ENCODE assay signal across 8 mouse cellular contexts in genomic region chr14:27428573-27428972, GRCm38 (mm10). TPM values are rescaled to one million over a fixed set of nuclear protein-coding genes. Genes with fewer than 3 reads are reported as not detected.
A peak's percentile ranks its signal among the peaks of the same experiment; 100 is the strongest.
DNase-seq lines count a peak whose midpoint lies in the region; ATAC-seq and TF ChIP-seq lines count a peak whose summit lies in the region.

Gene Fam208a, plus strand, starts transcription at chr14:27428834.

- WGBS in embryonic facial prominence, embryonic 10.5 days: 2% methylated on average over 43 of the region's 43 CpGs
- WGBS in intestine, postnatal 0 days: 2% methylated on average over 43 of the region's 43 CpGs
- WGBS in midbrain, embryonic 10.5 days: 2% methylated on average over 43 of the region's 43 CpGs

- DNase-seq in adrenal gland, postnatal 14 days: peak; percentile 96
- DNase-seq in embryonic facial prominence, embryonic 10.5 days (ENCODE audit: low spot score): peak; percentile 94
- peak; percentile 92 for DNase-seq in left cerebral cortex, postnatal 36 days (ENCODE audit: low spot score in 2 of 2)
- DNase-seq in midbrain, embryonic 10.5 days (ENCODE audit: low spot score): peak; percentile 92
- peak; percentile 90 for DNase-seq in right cerebral cortex, postnatal 36 days (ENCODE audit: low spot score in 2 of 2)
- peak; percentile 93 for DNase-seq in yolk sac, embryonic 10.5 days (ENCODE audit: low spot score)

- peak within 1 kb of the TSS; percentile 99 for H3K27ac ChIP-seq in embryonic facial prominence, embryonic 10.5 days (replicated peaks)
- H3K27ac ChIP-seq in intestine, postnatal 0 days (ENCODE audit: low read depth, low read length): peak within 1 kb of the TSS; percentile 100
- peak within 1 kb of the TSS; percentile 97 for H3K27ac ChIP-seq in midbrain, embryonic 10.5 days (replicated peaks)

- peaks cover 10% of the 10 kb centered on the region for H3K4me1 ChIP-seq in embryonic facial prominence, embryonic 10.5 days
- H3K4me1 ChIP-seq in intestine, postnatal 0 days (replicated peaks; ENCODE audit: control insufficient read depth, insufficient read depth, low read length): no peaks in the 10 kb centered on the region
- peaks cover 22% of the 10 kb centered on the region for H3K4me1 ChIP-seq in midbrain, embryonic 10.5 days

- peak; percentile 92 for ATAC-seq in granulocyte monocyte progenitor cell, adult 5-6 weeks (replicated peaks; ENCODE audit: poor library complexity, severe bottlenecking)
- peak; percentile 96 for ATAC-seq in intestine, postnatal 0 days

- peaks cover 35% of the 10 kb centered on the region for H3K36me3 ChIP-seq in embryonic facial prominence, embryonic 10.5 days (replicated peaks)
- H3K36me3 ChIP-seq in intestine, postnatal 0 days (ENCODE audit: control insufficient read depth, insufficient read depth): 0 out of 2 replicates have a peak, but pooled peaks cover 4% of the 10 kb centered on the region
- H3K36me3 ChIP-seq in midbrain, embryonic 10.5 days: peaks cover 34% of the 10 kb centered on the region

- peaks cover 13% of the 10 kb centered on the region for H3K27me3 ChIP-seq in embryonic facial prominence, embryonic 10.5 days (replicated peaks; ENCODE audit: low read depth, poor library complexity, severe bottlenecking)
- H3K27me3 ChIP-seq in intestine, postnatal 0 days (replicated peaks; ENCODE audit: control insufficient read depth, insufficient read depth, low read length): no peaks in the 10 kb centered on the region
- H3K27me3 ChIP-seq in midbrain, embryonic 10.5 days (ENCODE audit: low read depth, poor library complexity, severe bottlenecking): peaks cover 19% of the 10 kb centered on the region

- H3K4me2 ChIP-seq in intestine, postnatal 0 days (replicated peaks; ENCODE audit: low read depth): peak within 1 kb of the TSS; percentile 91

- intact Hi-C loops in left cerebral cortex, postnatal 36 days (cut with DNase I): loop anchor here (10.0 kb wide), 1 partner anchor 454 kb away; the partner anchor contains the start of gene Appl1

- peak within 1 kb of the TSS; percentile 92 for H3K9ac ChIP-seq in intestine, postnatal 0 days (ENCODE audit: low read depth, low read length)

- peaks cover 17% of the 10 kb centered on the region for H3K9me3 ChIP-seq in embryonic facial prominence, embryonic 10.5 days
- no peaks in the 10 kb centered on the region for H3K9me3 ChIP-seq in intestine, postnatal 0 days (ENCODE audit: control insufficient read depth)
- peaks cover 18% of the 10 kb centered on the region for H3K9me3 ChIP-seq in midbrain, embryonic 10.5 days (replicated peaks)

- H3K4me3 ChIP-seq in embryonic facial prominence, embryonic 10.5 days: peak within 1 kb of the TSS; percentile 83
- peak within 1 kb of the TSS; percentile 56 for H3K4me3 ChIP-seq in intestine, postnatal 0 days (ENCODE audit: low read depth, low read length)
- peak within 1 kb of the TSS; percentile 71 for H3K4me3 ChIP-seq in midbrain, embryonic 10.5 days

- TF ChIP-seq CTCF in intestine, postnatal 0 days (IDR thresholded peaks at IDR 0.05; ENCODE audit: low read depth): no peak

RNA-seq across cellular contexts. Expression of gene Fam208a, which starts in this region (rescaled TPM):
- total RNA-seq in adrenal gland, postnatal 14 days (2021): 20.7 and 24.8 TPM in 2 replicates
- polyA plus RNA-seq in embryonic facial prominence, embryonic 10.5 days (2016; fragmentation: Nextera tagmentation; extraction: Ambion mirVana): 13.3 and 14.4 TPM in 2 replicates
- total RNA-seq in granulocyte monocyte progenitor cell, adult 5-6 weeks (2014; fragmentation: Nextera tagmentation): 28.4 and 32.0 TPM in 2 replicates
- 22.1 and 31.7 TPM in 2 replicates for total RNA-seq in granulocyte monocyte progenitor cell, adult 5-6 weeks (2017)
- 4.9 and 6.5 TPM in 2 replicates for polyA plus RNA-seq in intestine, postnatal 0 days (2015; fragmentation: Nextera tagmentation; extraction: Ambion mirVana)
- total RNA-seq in left cerebral cortex, postnatal 36 days (2021): 10 to 100 TPM; 24.2 to 35.6 TPM
- polyA plus RNA-seq in midbrain, embryonic 10.5 days (2016; fragmentation: Nextera tagmentation; extraction: Ambion mirVana): 12.1 and 12.9 TPM in 2 replicates

Comparison
In these comparisons a context has a peak if more than half of its experiments do, and no peak if none do; other contexts are left out.
1. Peak in every context shown above with its lines: DNase-seq, ATAC-seq, H3K4me3 ChIP-seq and H3K27ac ChIP-seq.